Mouse (Mus musculus): ENCODE measurements around the gene Axin2. TPM values are rescaled to one million over a fixed set of nuclear protein-coding genes. Genes with fewer than 3 reads are reported as not detected.
"Not testable (repeated sequence)": the region's sequence is repeated elsewhere in the genome, so short reads cannot be mapped to it uniquely, and the experiment has no call there.

Gene Axin2
- 10 to 100 TPM; 30.3 to 32.6 TPM for total RNA-seq (2021)
- long read RNA-seq, partial matches to known transcripts, result 1 of 3 reads
- long read RNA-seq, other reads (novel, unspliced or antisense), result 2 of 3 reads

DNA sequence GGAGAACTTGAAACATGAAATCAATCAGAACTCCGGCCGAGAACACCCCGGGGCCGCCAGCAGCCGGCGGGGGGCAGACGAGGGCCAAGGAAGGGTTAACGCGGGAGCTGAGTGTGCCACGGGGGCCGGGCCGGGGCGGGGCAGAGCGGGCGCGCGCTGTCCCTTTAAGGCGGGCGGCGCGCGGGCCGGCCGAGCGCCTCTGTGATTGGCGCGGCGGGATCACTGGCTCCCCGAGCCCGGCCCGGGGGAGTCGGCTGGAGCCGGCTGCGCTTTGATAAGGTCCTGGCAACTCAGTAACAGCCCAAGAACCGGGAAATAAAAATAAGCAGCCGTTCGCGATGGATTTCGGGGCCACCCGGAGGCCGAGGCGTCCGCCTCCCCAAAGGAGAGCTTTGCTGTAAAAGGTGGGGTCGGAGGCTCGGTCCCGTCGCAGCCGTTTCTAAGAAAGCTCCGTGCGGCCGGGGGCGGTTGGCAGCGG lies at the start of gene Axin2:
Gene Axin2 (plus strand): TSS at position 192 of the 478 bp plus-strand sequence.
- DNase-seq (ENCODE audit: low spot score in 2 of 2), result peak; percentile 83 to 90

DNA sequence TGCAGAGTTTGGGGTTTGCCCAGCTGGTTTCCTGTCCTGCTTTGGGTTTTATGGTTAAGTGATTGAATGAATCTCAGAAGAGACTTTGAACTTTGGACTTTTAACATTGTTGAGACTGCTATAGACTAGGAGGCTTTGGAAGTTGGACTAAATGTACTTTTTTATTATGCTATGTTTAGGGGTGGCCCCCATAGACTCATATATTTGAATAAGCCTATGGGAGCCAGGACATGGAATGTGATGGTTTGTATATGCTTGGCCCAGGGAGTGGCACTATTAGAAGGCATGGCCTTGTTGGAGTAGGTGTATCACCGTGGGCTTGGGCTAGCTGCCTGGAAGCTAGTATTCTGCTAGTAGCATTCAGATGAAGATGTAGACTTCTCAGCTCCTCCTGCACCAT lies 48.9 kb upstream of the Axin2 start:
- DNase-seq (ENCODE audit: low spot score in 2 of 2), result not testable (repeated sequence)

DNA sequence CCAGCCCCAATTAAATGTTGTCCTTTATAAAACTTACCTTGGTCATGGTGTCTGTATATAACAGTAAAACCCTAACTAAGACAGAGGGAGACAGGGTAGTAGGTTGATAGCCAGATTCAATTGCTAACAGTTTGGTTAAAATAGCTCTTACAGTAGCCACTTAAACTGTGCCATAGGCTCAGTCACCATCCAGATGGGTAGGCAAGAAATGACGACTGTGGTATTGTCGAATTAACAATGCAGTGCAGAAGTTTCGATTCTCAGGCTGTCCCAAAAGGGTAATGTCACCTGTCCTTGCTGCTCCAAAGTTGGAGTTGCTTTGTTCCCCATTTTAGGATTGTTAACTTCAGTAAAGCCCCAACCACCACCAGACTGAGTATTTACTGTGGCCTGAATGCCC lies 48.4 kb upstream of the Axin2 start:
- DNase-seq (ENCODE audit: low spot score in 2 of 2), result no peak

DNA sequence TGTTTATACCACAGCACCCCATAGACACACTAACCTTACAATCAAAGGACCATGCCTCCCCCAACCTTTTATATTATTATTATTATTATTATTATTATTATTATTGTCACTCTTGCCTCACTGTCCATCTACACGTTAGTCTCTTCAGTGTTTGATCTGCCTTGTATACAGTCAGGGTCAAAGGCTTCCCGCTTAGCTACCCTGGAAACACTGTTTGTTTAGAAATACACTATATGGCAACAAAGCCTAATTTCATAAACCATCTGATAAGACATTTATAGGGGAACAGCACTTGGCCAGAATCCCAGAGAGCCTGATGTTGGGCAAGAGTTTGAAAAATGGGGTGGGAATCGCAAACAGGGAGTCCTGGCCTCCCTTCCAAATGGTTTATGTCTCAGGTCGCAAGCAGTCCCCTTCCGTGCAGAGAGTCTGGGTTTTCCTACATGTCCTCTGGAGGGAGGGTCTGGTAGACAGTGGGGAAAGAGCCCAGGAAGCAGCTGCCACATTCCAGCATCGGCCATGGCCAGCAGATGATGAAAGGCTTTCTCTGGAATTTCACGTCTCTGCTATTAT lies 43.4 kb upstream of the Axin2 start:
- DNase-seq (ENCODE audit: low spot score in 2 of 2), result no peak

DNA sequence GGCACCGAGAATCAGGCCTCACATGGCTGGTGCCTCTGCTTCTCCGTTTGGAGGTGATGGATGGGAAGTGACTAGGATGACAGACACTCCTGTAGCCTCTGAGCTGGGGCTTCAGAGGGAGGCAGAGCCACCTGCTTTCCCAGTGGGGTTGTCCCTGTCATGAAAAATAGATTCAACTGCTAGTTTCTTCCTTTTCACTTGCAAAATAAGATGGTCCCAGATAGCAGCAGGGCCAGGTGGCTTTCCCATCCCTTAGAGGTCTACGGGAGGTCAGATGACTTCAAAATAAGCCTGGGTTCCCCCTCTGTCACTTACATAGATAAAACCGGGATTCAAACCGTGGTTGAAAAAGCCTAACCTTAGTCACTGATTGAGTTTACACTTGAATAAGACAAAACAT lies 42.6 kb upstream of the Axin2 start:
- no peak for DNase-seq (ENCODE audit: low spot score in 2 of 2)

DNA sequence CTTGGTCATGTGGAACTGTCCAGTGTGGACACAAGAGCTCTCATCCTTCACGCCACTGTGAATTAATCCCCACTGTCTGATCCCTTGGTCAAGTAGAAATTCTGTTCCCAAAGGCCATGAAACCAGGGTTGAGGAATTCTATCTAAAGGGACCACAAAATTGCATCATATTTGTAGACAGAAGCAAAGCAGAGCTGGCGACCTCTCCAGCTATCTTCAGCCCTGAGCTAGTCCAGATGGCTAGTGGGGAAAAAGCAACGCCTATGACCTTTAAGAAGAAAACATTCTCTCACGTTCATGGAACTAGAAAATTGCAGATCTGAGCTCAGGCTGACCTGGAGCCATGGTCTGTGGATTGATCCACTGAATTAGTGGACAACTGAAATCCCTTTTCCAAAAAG lies 39.6 kb upstream of the Axin2 start:
- DNase-seq (ENCODE audit: low spot score in 2 of 2), result no peak

DNA sequence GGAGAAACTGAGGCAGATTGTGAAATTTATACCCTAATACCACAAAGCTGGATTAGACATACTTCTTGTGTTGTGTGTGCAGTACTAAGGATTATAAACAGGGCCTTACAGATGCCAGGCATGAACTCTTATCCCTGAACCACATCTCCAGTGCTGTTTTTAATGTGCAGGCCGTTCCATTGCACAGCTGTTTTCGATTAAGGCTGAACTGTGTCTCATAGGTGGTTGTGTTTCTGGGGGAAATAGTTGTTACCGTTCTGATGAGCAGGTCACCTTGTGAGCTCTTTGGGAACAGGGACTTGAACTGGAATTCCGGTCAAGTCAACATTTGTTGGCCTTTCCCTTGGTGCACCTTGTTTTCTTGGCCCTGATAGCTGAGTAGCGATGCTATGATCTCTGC lies 38.5 kb upstream of the Axin2 start:
- no peak for DNase-seq (ENCODE audit: low spot score in 2 of 2)

DNA sequence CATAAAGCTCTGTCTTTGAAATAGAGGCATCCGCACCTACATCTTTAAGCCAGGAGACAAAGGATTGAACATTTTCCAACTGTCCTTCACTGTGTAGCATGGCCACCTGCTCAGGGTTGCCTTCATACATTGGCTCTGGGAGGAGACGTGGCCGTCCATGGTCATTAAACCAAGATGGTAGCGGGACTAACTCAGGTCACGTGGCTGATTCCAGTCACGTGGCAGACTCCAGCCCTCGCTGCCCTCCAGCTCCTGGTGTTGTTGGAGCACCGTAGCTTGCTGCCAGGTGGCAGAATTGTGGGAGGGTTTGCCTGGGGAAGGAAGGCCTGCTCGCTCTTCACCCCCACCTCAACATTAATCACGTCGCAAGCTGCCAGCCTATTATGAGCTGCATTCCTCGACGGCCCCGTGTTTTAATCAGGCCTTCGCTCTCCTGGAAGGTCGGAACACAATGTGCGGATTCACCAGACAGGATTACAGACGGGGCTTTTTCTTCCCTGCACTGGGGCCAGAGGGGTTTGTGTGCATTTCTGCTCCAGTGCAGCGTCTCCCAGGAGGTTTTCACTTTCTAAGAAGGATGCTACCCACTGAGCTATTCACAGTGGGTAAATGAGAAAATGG lies 34.8 kb upstream of the Axin2 start:
- DNase-seq (ENCODE audit: low spot score in 2 of 2), result no peak

DNA sequence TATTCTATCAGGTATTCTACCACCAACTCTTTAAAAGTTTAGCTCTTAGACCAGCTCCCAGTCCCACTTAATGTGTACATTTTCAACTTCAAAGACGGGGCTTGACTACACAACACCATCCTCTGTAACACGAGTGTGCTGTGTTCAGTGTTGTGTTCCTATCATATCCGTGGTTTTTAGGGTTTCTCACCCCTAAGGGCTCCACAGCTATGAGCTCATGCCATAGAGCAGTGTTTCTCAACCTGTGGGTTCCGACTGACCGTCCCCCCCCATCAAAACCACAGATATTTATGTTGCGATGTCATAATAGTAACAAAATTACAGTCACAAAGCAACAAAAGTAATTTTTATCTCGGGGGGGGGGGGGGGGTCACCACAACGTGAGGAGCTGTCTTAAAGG lies 34.1 kb upstream of the Axin2 start:
- DNase-seq (ENCODE audit: low spot score in 2 of 2), result no peak

DNA sequence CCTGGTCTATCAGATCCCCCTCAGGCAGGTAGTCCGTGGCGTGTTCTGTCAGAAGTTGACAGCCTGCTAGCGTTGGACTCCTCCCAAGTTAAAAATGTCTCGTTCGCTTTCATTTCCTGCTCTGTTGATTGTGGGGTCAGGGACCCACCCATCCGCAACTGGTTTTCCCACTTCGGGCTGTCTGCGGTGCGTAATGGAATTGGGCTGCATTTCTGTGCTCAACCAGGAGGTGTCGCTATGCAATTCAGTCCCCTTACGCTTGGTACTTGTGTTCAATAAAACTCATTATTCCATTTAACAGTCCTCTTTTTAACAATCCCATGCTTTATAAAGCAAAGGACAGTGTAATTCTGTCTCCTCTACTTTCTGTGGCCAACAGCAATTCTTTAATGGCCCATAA lies 31.0 kb upstream of the Axin2 start:
- DNase-seq (ENCODE audit: low spot score in 2 of 2), result peak; percentile 48 to 51

DNA sequence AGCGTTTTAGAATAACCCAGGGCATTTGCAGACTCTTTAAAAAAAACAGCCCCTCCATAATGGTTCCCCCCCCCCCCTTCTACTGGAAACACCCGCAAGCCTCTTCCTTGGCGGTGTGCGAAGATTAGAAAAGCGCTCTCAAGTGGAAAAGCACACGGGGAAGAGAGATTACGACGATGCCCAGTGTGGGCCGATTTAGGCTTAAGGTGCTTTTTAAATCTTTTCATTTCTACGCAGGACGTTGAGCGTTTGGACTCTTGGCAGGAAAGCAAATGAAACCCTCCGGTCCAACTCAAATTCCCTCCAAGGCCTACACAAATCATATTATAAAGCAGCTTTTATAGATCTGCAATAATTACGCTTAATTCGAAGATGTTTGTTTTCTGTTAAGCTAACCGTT lies 29.6 kb upstream of the Axin2 start:
- DNase-seq (ENCODE audit: low spot score in 2 of 2), result no peak

DNA sequence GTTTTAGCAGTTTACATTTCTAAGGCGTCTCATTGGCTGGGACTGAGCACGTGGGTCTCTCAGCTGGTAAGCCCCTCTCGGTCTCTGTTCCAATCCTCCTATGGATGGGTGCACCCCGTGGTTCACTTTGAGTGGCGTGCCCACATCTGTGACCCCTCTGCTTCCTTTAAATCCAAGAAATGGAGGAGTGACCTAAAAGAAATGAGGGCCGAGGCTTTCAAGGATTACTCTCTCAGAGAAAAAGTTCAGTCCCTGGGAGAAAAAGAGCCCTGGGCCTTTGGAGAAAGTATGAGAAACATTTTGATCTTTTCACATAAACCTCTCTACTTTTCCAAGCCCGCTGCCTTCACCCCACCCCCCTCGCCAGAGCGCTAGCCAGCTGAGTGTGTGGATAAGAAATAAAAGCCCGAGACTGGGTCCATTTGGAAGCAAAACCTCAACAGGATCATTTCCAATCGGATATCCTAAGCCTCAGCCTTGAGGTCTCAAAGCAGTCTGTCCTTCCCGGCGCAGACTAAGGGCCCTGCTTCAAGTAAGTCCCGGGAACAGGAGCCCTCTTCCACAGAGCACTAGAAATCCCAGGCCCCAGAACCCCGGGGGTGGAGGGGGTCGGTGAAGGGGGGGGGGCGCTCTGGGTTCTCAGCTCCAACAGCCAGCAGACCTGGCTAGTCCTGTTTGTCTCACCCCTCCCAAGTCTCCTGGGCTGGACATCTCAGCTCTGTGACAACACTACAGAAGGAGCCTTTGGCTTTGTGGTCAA lies 28.9 kb upstream of the Axin2 start:
- DNase-seq (ENCODE audit: low spot score in 2 of 2), result peak in 1 of 2 experiments; percentile 44

DNA sequence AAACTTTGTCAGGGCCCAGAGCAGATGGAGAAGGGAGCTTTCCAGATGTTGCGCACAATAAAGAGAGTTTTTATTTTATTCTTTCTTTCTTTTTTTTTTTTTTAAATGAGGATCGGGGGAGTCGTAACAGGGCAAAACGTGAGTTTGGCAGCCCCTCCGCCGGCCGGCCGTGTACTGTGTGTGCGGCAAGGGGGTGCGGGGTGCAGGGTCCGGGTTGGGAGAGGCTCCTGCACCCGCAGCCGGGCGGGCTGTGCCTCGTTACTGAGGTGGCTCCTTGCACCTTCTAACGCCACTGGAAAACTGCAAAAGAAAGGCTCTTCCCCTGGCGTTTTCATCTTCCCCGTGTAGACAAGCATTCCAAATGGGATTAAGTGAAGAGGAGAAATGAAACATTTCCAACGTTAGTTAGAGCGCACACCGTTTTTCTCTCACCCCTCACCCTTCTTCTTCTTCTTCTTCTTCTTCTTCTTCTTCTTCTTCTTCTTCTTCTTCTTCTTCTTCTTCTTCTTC lies 28.2 kb upstream of the Axin2 start:
- DNase-seq (ENCODE audit: low spot score in 2 of 2), result no peak

DNA sequence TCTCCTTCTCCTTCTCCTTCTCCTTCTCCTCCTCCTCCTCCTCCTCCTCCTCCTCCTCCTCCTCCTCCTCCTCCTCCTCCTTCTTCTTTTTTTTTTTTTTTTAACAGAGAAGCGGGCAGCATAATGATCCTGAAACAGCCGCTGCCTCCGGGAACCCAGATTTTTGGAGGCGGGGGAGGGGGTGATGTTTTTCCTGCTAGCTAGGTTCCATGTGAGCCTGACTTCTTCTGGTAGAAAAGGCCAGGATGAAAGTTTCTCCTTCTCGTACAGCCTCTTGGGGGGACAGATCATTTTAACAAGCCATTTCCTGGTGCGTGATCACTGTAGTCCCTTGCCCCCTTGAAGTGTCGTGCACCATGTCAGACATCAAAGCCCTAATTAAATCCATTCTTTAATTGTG lies 27.7 kb upstream of the Axin2 start:
- DNase-seq (ENCODE audit: low spot score in 2 of 2), result no peak

DNA sequence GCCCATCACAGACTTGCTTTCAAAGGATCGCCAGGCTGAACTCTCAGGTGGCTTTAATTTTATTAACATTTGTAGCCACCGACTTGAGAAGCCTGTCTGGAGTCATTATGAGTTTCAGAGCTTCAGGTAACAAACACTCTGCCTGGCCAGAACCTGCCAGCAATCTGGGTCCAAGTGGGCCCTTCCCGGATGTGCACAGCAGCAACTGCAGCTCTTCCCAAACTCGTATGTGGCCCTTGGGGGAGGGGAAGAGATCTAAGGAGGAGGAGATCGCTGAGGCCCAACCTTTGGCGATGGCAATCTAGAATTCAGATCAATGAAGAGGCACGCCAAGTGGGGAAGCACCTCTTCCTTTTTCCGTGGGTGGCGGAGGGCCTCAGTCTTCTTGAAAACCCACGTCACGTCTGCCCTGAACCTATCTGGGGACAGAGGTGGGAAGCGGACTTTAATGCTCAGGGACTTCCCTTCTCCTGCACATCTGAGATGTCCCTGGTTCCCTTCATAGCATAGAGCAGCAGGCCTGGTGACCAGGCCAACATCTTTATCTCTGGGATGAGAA lies 26.8 kb upstream of the Axin2 start:
- DNase-seq (ENCODE audit: low spot score in 2 of 2), result no peak

DNA sequence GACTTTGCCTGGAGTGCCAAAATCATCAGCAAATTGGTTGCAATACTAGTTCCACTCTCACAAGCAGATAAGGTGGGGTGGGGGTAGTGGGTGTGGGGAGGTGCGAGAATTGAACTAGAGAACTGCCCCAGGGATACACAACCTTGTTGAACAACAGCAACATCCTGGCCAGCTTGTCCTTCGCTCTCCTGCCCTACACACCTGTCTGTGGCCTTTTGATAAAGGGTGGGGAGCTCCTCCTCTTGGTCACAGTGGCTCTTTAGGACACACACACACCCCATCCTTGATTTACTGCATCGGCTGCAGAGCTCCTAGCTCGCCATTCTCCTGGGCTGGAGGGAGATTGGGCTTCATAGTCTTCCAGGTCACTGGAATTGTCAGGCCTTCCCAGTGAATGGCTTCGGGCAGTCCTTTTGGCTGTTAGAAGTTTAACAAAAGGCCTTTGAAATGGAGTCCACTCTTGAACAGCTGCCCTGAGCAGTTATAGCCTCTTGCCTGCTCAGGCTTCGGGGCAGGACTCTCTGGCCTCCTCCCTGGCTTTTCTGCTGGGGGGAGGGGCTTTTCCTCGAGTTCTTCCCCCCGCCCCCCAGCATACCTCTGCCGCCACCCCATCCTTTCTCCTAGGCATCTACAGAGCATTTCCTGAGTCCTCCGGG lies 26.2 kb upstream of the Axin2 start:
- no peak for DNase-seq (ENCODE audit: low spot score in 2 of 2)

DNA sequence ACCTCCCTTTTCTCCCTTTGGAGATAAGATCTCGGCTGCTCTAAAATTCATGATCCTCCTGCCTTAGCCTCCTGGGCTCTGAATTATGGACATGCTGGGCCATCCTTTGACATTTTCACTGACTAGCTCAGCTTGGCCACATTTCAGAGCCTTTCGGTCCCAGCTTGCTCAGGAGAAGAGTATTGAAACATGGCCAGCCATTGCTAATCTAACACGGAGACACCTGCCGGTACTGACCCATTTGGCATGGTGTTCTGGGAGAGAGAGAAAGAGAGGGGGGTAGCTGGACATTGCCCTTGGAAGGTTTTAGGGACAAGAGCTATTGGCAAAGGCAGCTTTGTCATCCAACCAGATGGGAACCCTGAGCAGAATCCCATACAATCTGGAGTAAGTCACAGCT lies 23.1 kb upstream of the Axin2 start:
- no peak for DNase-seq (ENCODE audit: low spot score in 2 of 2)

DNA sequence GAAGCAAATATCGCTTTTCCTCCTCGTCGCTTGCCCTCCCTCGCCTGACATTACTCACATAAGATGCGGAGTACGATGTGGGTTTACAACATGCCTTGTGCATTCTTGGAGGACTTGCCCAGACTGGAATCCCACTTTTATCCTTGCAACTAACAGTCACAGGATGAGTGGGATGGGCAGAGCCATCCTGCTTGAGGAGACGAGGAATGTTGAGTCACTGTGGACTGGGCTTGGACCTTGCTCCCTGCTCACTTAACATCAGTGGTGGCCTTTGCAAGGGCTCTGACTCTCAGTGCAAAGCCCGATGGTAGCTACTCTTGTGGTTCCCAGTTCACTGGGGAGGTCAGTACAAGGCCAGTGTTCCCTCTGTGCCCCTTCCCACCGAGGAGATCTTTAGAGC lies 22.1 kb upstream of the Axin2 start:
- no peak for DNase-seq (ENCODE audit: low spot score in 2 of 2)

DNA sequence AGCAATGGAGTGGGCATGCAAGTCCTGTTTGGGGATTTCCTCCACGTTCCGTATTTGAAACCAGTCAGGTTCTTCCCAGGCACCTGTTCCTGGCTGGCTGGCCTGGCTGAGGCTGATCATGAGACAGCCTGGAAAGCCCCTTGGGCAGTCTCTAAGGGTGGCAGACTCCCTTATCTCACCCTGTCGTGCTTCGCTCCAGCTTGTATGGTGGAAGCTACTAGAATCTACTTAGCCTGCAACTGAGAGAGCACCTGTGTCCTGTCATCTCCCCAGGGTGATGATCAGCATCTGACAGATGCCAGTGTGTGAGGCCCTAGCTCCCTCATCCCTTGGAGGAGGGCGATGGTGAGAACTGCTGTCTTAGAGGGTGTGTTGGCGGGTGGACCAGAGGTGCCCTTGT lies 21.7 kb upstream of the Axin2 start:
- no peak for DNase-seq (ENCODE audit: low spot score in 2 of 2)

DNA sequence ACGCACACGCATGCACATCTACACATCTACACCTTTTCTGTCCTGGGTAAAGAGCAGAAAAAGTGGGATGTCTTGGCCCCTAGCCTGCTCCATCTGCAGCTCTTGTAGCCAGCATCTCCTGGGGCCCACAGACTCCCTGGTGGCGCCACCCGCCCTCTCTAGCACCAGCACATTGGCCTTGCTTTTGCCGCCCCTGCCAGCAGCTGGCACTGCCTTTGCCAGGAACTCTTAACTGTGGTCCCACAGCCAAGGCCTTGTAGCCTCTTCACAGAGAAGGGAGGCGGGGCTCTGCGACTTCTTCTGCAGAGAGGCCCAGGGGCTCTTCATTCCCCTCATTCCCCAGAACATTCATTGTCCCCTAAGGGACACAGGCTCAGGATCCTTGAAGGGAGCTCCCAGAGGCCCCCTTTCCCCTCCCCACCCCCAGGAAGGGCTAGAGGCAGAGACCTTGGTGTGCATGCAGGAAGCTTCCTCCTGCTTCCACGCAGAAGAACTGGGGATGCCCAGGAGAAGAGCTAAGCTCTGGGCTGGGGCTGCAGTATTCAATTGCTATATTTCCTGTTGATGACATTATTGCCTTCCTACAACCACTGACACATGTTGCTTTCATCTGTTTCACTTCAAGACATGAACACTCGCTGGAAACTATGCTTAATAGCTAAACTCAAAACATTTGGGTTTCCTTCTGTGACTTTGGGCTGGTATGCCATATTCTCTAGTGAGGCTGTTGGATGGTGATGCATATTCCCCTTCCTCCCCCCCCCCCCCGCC lies 19.2 kb upstream of the Axin2 start:
- peak; percentile 65 to 77 for DNase-seq (ENCODE audit: low spot score in 2 of 2)

DNA sequence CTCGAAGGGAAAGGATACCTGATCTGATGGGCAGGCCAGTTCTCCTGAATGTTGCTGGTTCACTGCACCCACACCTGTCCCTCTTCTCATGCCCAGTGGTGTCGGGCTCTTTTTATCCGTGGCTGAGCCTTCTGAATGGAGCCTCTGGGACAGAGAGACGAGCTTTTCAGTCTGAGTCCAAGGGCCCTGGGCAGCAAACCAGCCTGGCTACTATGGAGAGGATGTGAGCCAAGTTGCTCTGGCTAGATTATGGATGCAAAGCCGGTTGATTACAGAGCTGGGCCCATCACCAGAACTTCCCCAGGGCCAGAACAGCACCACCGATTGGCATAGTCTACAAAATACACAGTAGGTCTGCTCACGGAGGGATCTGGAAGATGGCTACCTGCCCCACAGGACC lies 18.5 kb upstream of the Axin2 start:
- peak; percentile 54 to 63 for DNase-seq (ENCODE audit: low spot score in 2 of 2)

Measured in layer of hippocampus, postnatal 10 days (tissue).